Mouse (Mus musculus) heart, adult 2 months (tissue): ENCODE measurements around the gene Mrpl12.

ENCODE experiments used
- CTCF ChIP-seq: fragments of 200-600 bp; IDR thresholded peaks from 2 replicates; pipeline ENCODE4 v1.8.1; 2022; ENCODE audit warnings: antibody characterized with exemption, mild to moderate bottlenecking, moderate library complexity
- EP300 ChIP-seq: fragments of 200-500 bp; IDR thresholded peaks from 2 replicates; pipeline ENCODE4 v1.6.1; 2011; ENCODE audit warnings: low read depth, low read length, control low read depth; ENCODE audit not compliant: insufficient read depth

GRCm38 (mm10) chr11:120485251-120485650 lies 838 bp downstream of the Mrpl12 start:
- TF ChIP-seq CTCF, result no peak
- no peak for TF ChIP-seq EP300
